Mouse (Mus musculus) brain, embryonic 14.5 days (tissue): Measurements from ENCODE around the gene Tmbim6.
"Not testable (repeated sequence)": the region's sequence is repeated elsewhere in the genome, so short reads cannot be mapped to it uniquely, and the experiment has no call there.

ENCODE experiments used
- CTCF ChIP-seq: fragments of 200-500 bp; IDR thresholded peaks from 2 replicates; pipeline ENCODE4 v1.5.1; 2012; ENCODE audit warnings: inconsistent platforms, mild to moderate bottlenecking, moderate library complexity, borderline replicate concordance; ENCODE audit not compliant: insufficient read depth, insufficient read length; ENCODE audit errors: extremely low read depth
- POLR2A ChIP-seq: fragments of 200-500 bp; IDR thresholded peaks from 2 replicates; pipeline ENCODE4 v1.6.1; 2012; ENCODE audit warnings: mild to moderate bottlenecking, inconsistent platforms, borderline replicate concordance; ENCODE audit not compliant: poor library complexity, insufficient read depth, insufficient read length, severe bottlenecking; ENCODE audit errors: extremely low read depth

- TF ChIP-seq CTCF, POLR2A: not testable (repeated sequence)
Observed at GRCm38 (mm10) chr15:99446136-99446535, 53.5 kb downstream of the Tmbim6 start.
